Mouse (Mus musculus) R1 (cell line): Measurements from ENCODE around the gene Csad.
"Not testable (repeated sequence)": the region's sequence is repeated elsewhere in the genome, so short reads cannot be mapped to it uniquely, and the experiment has no call there.

ENCODE experiments used
- DNase-seq: peaks from one replicate; pipeline ENCODE4 v3.0.0-alpha.2; 2018; ENCODE audit warnings: low read depth, low spot score

Csad gene

GRCm38 (mm10) chr15:102235371-102236027 lies 31.0 kb upstream of the Csad start:
- DNase-seq = peak; percentile 90

GRCm38 (mm10) chr15:102233896-102234295 lies 29.4 kb upstream of the Csad start:
- DNase-seq = peak; percentile 38

GRCm38 (mm10) chr15:102232764-102233163 lies 28.2 kb upstream of the Csad start:
- DNase-seq = no peak

GRCm38 (mm10) chr15:102231748-102232147 lies 27.2 kb upstream of the Csad start, which contains the start of gene Itgb7:
Gene Itgb7, minus strand, starts transcription at chr15:102231944.
- peak; percentile 53 for DNase-seq

- peak; percentile 36 for DNase-seq
These were observed 26.1 kb upstream of the Csad start for GRCm38 (mm10) chr15:102230408-102231321.

GRCm38 (mm10) chr15:102225619-102226018 lies 21.1 kb upstream of the Csad start:
- DNase-seq = not testable (repeated sequence)

GRCm38 (mm10) chr15:102224992-102225617 lies 20.6 kb upstream of the Csad start:
- DNase-seq = no peak

GRCm38 (mm10) chr15:102224186-102224991 lies 19.9 kb upstream of the Csad start:
- peak; percentile 73 for DNase-seq

GRCm38 (mm10) chr15:102222386-102222785 lies 17.9 kb upstream of the Csad start:
- DNase-seq = peak; percentile 63

GRCm38 (mm10) chr15:102217325-102217724 lies 12.8 kb upstream of the Csad start:
- DNase-seq = no peak

- peak; percentile 81 for DNase-seq
These were observed 12.1 kb upstream of the Csad start for GRCm38 (mm10) chr15:102216459-102217228.

GRCm38 (mm10) chr15:102215624-102216023 lies 11.1 kb upstream of the Csad start:
- no peak for DNase-seq

GRCm38 (mm10) chr15:102214132-102214531 lies 9.6 kb upstream of the Csad start:
- DNase-seq = peak; percentile 66

GRCm38 (mm10) chr15:102211895-102212294 lies 7.4 kb upstream of the Csad start:
- peak; percentile 99 for DNase-seq

- peak; percentile 84 for DNase-seq
These were observed 6.3 kb upstream of the Csad start for GRCm38 (mm10) chr15:102210816-102211215.

- DNase-seq = no peak
These were observed 4.6 kb upstream of the Csad start for GRCm38 (mm10) chr15:102209114-102209513.

GRCm38 (mm10) chr15:102208092-102208561 lies 3.6 kb upstream of the Csad start:
- no peak for DNase-seq

- DNase-seq = no peak
These were observed 2.8 kb upstream of the Csad start for GRCm38 (mm10) chr15:102207351-102207750.

GRCm38 (mm10) chr15:102205779-102206178 lies 1.3 kb upstream of the Csad start:
- DNase-seq = peak; percentile 55

GRCm38 (mm10) chr15:102203835-102204381 lies 616 bp downstream of the Csad start:
- peak; percentile 89 for DNase-seq
